Mouse (Mus musculus) forebrain, postnatal 0 days (tissue): ENCODE data around the gene Syt8. TPM values are rescaled to one million over a fixed set of nuclear protein-coding genes. Genes with fewer than 3 reads are reported as not detected.

Source experiments
- ATAC-seq: fragments of 200-750 bp; cut with Nextera tagmentation; 2 replicates; pipeline ENCODE4 v1.8.0; 2017; ENCODE audit warnings: mild to moderate bottlenecking, moderate library complexity
- DNase-seq: peaks from one replicate; pipeline ENCODE4 v3.0.0-alpha.2; 2015
- H3K27ac ChIP-seq: fragments of 300-500 bp; sonication (generic); 2 replicates; pipeline ENCODE4 v1.5.1; 2014; ENCODE audit warnings: low read depth, mild to moderate bottlenecking, antibody characterized with exemption, low read length, moderate library complexity, mixed read lengths
- H3K27me3 ChIP-seq: fragments of 300-500 bp; sonication (generic); 2 replicates; pipeline ENCODE4 v1.6.1; 2014; ENCODE audit warnings: mild to moderate bottlenecking, low read length, mixed read lengths; ENCODE audit not compliant: insufficient read depth
- H3K36me3 ChIP-seq: fragments of 300-500 bp; sonication (generic); 2 replicates; pipeline ENCODE4 v1.6.1; 2014; ENCODE audit warnings: mild to moderate bottlenecking, moderate library complexity; ENCODE audit not compliant: insufficient read depth
- H3K4me1 ChIP-seq: fragments of 300-500 bp; sonication (generic); 2 replicates; pipeline ENCODE4 v1.6.1; 2014; ENCODE audit warnings: antibody characterized with exemption; ENCODE audit not compliant: insufficient read depth
- H3K4me2 ChIP-seq: fragments of 300-500 bp; sonication (generic); 2 replicates; pipeline ENCODE4 v1.6.1; 2014; ENCODE audit warnings: low read depth, mild to moderate bottlenecking, moderate library complexity
- H3K4me3 ChIP-seq: fragments of 300-500 bp; sonication (generic); 2 replicates; pipeline ENCODE4 v1.5.1; 2014; ENCODE audit warnings: low read depth, low read length, mixed read lengths
- H3K9ac ChIP-seq: fragments of 300-500 bp; sonication (generic); 2 replicates; pipeline ENCODE4 v1.6.1; 2014; ENCODE audit warnings: mild to moderate bottlenecking
- H3K9me3 ChIP-seq: fragments of 300-500 bp; sonication (generic); 2 replicates; pipeline ENCODE4 v1.6.1; 2016; ENCODE audit warnings: low read length
- CTCF ChIP-seq: sonication (generic); IDR thresholded peaks from 2 replicates; pipeline ENCODE4 v1.5.1; 2016; ENCODE audit warnings: antibody characterized with exemption, control low read depth, low read depth
- WGBS: fragments of 180-500 bp; shearing (Covaris S2); extraction: QIAGEN DNeasy Blood & Tissue Kit; methylation state at CpG from one replicate; pipeline ENCODE4 v1.1.7; 2014; 5-methylcytosine and 5-hydroxymethylcytosine counted together
- polyA plus RNA-seq: library from polyadenylated mRNA; unstranded; fragments of >200 nt; fragmentation: Nextera tagmentation; extraction: Ambion mirVana; gene quantifications from 2 replicates; pipeline ENCODE4 v1.2.1, GENCODE M21; 2015
- total RNA-seq: library from RNA; depleted of rRNA; stranded (reverse); fragments of >200 nt; gene quantifications from 2 replicates; pipeline ENCODE4 v1.2.3, GENCODE M21; 2014

Syt8 gene
- total and polyA plus RNA-seq, 2 experiments from 2014 or later, result not detected

DNA sequence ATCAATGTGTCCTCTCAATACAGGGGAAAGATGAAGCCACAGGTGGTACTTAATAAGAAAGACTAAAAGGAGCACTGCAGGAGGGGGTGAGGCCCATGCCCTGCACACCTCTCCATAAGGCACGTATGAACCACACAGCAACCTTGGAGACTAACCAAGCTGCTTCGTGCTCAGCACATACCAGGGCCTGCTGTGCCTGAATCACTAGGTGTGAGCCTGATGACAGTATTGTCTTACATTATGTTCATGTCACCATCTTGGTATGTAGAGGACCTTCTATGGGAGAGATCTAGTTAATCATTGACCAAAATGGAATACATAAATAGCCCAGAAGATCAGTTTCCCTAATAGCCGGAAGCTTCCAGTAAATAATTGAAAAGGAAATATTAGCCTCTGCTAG, 25.0 kb upstream of the Syt8 start:
- 82% methylated on average over 3 of the region's 3 CpGs for WGBS

DNA sequence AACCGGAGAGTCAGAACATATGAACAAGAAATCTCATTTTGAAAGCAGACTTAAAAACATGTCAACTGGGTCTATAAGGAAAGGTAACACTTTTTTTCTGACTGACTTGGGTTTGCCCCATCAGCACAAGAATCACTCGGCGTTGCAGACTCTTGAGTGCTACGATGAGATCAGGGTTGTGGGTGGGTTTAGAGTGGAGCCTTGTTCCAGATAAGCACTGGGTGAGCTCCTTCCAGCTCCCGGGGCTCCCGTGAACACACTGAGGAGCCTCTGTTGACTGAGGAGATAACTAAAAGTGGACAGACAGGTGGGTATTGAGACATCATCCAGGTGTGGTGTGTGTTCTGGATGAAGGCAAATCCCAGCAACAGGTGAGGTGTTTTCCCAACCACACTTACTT, 21.4 kb upstream of the Syt8 start:
- DNase-seq (no peak), ATAC-seq (no peak)
- no peaks in the 10 kb centered on the region for H3K4me1 ChIP-seq
- no peaks in the 10 kb centered on the region for H3K36me3 ChIP-seq
- no peak overlapping the region for H3K27ac ChIP-seq
- no peak overlapping the region for H3K4me2 ChIP-seq
- no peaks in the 10 kb centered on the region for H3K27me3 ChIP-seq
- 92% methylated on average over 6 of the region's 6 CpGs for WGBS
- TF ChIP-seq CTCF, result no peak
- H3K9ac ChIP-seq, result no peak overlapping the region
- H3K9me3 ChIP-seq, result no peaks in the 10 kb centered on the region
- no peak overlapping the region for H3K4me3 ChIP-seq

More for the DNA sequence above, 25.0 kb upstream of the Syt8 start:
- no peak overlapping the region for H3K27ac ChIP-seq
- H3K9ac ChIP-seq, result no peak overlapping the region
- H3K4me1 ChIP-seq, result no peaks in the 10 kb centered on the region
- no peaks in the 10 kb centered on the region for H3K27me3 ChIP-seq
- DNase-seq (no peak), ATAC-seq (no peak)
- H3K36me3 ChIP-seq, result no peaks in the 10 kb centered on the region
- H3K9me3 ChIP-seq, result no peaks in the 10 kb centered on the region
- H3K4me3 ChIP-seq, result no peak overlapping the region
- H3K4me2 ChIP-seq, result no peak overlapping the region
- TF ChIP-seq CTCF, result no peak

DNA sequence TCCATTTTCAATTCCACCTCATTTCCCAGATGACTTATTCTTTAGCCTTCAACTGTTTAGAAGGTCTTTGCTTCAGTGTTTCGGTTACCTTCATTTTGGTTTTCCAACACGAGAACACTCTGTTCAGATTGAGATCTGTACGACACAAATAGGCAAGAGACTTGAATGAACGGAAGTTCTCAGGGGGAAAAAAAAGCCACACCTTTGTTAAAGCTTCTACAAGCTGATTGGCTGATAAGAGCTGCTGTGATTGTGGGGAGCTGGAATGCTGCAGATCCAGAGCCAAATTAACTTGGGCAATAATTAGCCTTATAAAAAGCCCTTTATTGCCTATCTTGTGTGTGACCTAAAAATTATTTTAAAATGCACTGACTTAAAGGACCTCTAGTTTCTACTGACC, 19.3 kb upstream of the Syt8 start:
- no peaks in the 10 kb centered on the region for H3K27me3 ChIP-seq
- 43% methylated on average over 4 of the region's 4 CpGs for WGBS
- H3K9me3 ChIP-seq, result no peaks in the 10 kb centered on the region
- H3K9ac ChIP-seq, result no peak overlapping the region
- no peaks in the 10 kb centered on the region for H3K36me3 ChIP-seq
- TF ChIP-seq CTCF, result no peak
- no peak overlapping the region for H3K4me3 ChIP-seq
- no peaks in the 10 kb centered on the region for H3K4me1 ChIP-seq
- DNase-seq (no peak), ATAC-seq (no peak)
- no peak overlapping the region for H3K27ac ChIP-seq
- no peak overlapping the region for H3K4me2 ChIP-seq

DNA sequence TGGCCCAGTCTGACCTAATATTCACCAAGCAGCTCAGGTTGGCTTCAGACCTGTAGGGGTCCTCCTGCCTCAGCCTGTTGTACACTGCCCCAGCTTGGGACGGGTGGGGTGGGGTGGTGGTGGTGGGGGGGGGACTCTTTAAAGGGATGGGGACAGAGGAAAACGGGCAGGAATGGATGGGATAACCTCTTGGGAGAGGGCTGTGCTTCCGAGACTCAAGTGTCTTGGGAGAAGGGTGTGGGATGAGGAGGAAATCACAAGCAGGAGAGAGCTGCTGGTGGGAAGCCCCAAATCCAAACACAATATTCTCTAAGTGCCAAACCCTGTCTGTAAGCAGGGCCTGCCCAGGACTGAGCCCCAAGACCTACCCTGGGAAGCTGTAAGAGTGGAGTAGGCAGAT, 18.4 kb upstream of the Syt8 start:
- DNase-seq, result no peak

DNA sequence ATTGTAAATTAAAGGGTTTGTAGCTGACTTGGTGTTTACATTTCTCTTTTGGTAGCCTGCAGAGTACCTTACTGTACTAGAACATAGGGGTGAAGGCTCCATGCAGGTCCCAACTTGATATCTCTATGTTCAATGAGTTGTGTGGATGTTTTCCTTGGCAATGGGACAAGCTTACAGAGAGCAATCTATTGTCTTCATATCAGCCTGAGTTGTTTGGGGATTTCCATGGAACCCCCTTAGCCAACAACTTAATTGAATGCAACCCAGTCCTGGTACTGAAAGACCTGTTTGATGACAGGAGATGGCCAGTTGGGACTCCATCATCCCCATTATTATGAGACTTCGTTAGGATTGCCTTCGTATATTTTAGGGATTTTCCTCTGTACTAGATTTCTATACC, 16.6 kb upstream of the Syt8 start:
- H3K4me2 ChIP-seq, result no peak overlapping the region
- TF ChIP-seq CTCF, result no peak
- DNase-seq (no peak), ATAC-seq (no peak)
- WGBS, result 89% methylated on average over 2 of the region's 2 CpGs
- H3K4me3 ChIP-seq, result no peak overlapping the region
- H3K9me3 ChIP-seq, result no peaks in the 10 kb centered on the region
- no peak overlapping the region for H3K27ac ChIP-seq
- no peaks in the 10 kb centered on the region for H3K27me3 ChIP-seq
- no peaks in the 10 kb centered on the region for H3K36me3 ChIP-seq
- no peak overlapping the region for H3K9ac ChIP-seq
- H3K4me1 ChIP-seq, result no peaks in the 10 kb centered on the region

More for the DNA sequence above, 18.4 kb upstream of the Syt8 start:
- Histone ChIP-seq H3K4me2 (no peak overlapping the region), H3K36me3 (no peaks in the 10 kb centered on the region), H3K27me3 (no peaks in the 10 kb centered on the region), H3K9ac (no peak overlapping the region), H3K4me1 (no peaks in the 10 kb centered on the region), H3K9me3 (no peaks in the 10 kb centered on the region), H3K27ac (no peak overlapping the region), H3K4me3 (no peak overlapping the region)
- 83% methylated on average over 3 of the region's 3 CpGs for WGBS
- no peak for ATAC-seq
- TF ChIP-seq CTCF, result no peak

DNA sequence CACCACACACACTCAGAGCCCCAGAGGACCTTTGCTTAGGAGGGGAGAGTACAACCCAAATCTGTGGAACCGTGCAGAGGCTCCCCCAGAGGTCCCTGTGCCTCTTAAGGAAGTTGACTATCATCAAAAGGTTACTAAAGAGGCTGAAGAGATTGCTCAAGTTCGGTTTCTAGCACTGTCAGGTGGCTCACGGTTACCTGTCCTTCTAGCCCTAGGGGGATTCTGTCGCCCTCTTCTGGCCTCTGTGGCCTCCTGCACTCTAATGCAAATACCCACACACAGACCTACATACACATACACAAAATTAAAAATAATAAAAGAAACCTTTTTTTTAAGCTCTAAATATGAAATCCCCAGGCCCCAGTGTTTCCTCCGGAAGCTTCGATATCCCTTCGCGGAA, 16.0 kb upstream of the Syt8 start:
- WGBS, result 92% methylated on average over 8 of the region's 8 CpGs

DNA sequence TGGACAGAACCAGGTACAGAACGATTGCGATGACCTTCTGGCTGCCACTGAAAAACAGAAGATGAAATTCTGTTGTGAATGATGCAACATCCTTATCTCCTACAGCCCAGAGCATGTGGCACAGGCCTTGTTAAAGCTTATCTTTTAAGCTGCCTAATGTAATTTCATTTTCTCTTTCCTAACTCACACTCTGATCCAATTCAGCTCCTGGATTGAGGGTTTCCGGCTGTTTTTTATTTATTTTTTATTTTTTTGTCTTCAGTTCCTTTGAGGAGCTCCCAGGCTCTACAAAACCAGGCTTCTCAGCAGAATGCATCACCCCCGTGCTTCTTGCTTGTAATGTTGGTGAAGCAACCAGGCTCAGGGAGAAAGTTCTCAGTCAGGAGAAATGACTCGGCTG, 14.8 kb upstream of the Syt8 start:
- DNase-seq (no peak), ATAC-seq (no peak)
- Histone ChIP-seq H3K36me3 (no peaks in the 10 kb centered on the region), H3K4me2 (no peak overlapping the region), H3K9me3 (no peaks in the 10 kb centered on the region), H3K9ac (no peak overlapping the region), H3K27ac (no peak overlapping the region), H3K27me3 (no peaks in the 10 kb centered on the region), H3K4me3 (no peak overlapping the region), H3K4me1 (no peaks in the 10 kb centered on the region)
- WGBS, result 87% methylated on average over 5 of the region's 5 CpGs
- no peak for TF ChIP-seq CTCF

More for the DNA sequence above, 16.0 kb upstream of the Syt8 start:
- TF ChIP-seq CTCF, result no peak
- Histone ChIP-seq H3K36me3 (no peaks in the 10 kb centered on the region), H3K4me1 (no peaks in the 10 kb centered on the region), H3K4me2 (no peak overlapping the region), H3K4me3 (no peak overlapping the region), H3K9me3 (no peaks in the 10 kb centered on the region), H3K27ac (no peak overlapping the region), H3K27me3 (no peaks in the 10 kb centered on the region), H3K9ac (no peak overlapping the region)
- DNase-seq (no peak), ATAC-seq (no peak)

DNA sequence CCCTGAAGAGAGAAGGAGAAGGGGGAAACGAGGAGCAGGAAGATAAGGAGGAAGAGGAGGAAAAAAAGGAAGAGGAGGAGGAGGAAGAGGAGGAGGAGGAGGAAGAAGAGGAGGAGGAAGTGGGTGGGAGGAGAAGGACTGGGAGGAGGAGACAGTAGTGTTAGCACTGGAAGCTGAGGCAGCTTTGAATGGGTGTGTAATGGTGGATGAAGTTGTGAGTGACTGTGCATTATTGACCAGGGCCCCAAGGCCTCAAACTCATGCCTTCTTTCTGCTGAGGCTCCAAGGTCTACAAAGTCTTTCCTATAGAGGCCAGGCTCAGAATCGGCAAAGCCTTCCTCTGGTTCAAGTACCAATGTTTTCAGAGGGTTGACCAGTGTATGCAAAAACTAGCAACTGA, 12.8 kb upstream of the Syt8 start:
- no peak overlapping the region for H3K4me2 ChIP-seq
- H3K27ac ChIP-seq, result no peak overlapping the region
- WGBS, result 78% methylated on average over 2 of the region's 2 CpGs
- H3K36me3 ChIP-seq, result no peaks in the 10 kb centered on the region
- no peak overlapping the region for H3K4me3 ChIP-seq
- no peaks in the 10 kb centered on the region for H3K4me1 ChIP-seq
- no peak for TF ChIP-seq CTCF
- H3K9me3 ChIP-seq, result no peaks in the 10 kb centered on the region
- H3K9ac ChIP-seq, result no peak overlapping the region
- no peaks in the 10 kb centered on the region for H3K27me3 ChIP-seq
- no peak for DNase-seq
- ATAC-seq, result no peak
